Mouse (Mus musculus) brain, embryonic 14.5 days (tissue): ENCODE data around the gene Gpr119.

ENCODE experiments used
- CTCF ChIP-seq: fragments of 200-500 bp; IDR thresholded peaks from 2 replicates; pipeline ENCODE4 v1.5.1; 2012; ENCODE audit warnings: inconsistent platforms, mild to moderate bottlenecking, moderate library complexity, borderline replicate concordance; ENCODE audit not compliant: insufficient read depth, insufficient read length; ENCODE audit errors: extremely low read depth
- POLR2A ChIP-seq: fragments of 200-500 bp; IDR thresholded peaks from 2 replicates; pipeline ENCODE4 v1.6.1; 2012; ENCODE audit warnings: mild to moderate bottlenecking, inconsistent platforms, borderline replicate concordance; ENCODE audit not compliant: poor library complexity, insufficient read depth, insufficient read length, severe bottlenecking; ENCODE audit errors: extremely low read depth

DNA sequence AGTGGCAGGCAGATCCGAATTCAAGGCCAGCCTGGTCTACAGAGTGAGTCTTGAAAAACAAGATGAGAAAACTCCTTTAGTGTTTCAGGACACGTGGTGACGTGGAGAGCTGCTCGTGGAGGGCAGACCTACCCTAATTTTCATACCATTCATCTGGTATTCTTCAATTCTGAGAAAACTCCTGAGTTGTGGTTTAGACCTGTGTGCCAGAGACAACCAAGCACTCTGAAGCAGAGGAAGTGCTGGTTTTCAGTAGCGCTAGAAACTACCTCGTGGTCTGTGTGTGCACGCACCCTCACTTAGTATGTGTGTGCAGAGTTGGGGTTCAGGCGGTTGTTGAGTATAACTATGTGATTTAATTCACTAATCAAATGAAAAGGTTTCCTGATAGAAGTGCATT, 38.6 kb upstream of the Gpr119 start:
- TF ChIP-seq CTCF (no peak), POLR2A (no peak)
